13 mouse cellular contexts compared by ENCODE assay signal in the genomic region with DNA sequence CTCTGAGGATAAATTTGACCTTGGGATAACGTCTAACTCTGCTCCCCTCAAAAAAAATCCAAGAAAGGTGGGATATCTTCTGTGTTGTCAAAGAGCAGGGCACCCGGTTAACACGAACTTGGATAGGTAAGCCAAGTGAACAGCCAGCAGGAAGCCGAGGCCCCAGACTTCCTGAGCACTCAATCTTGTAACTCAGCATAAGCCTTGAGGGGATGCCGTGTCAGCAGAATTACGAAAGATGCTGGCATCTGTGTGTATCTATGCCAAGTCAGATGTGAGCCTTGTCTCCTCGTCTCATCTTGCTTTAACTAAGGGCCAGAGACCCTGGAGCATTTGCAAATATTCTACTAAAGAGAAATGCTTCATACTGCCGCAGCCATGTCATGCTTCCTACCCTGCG. TPM values are rescaled to one million over a fixed set of nuclear protein-coding genes. Genes with fewer than 3 reads are reported as not detected.
"Had no signal": no experiment of that assay in that cellular context is flagged by ENCODE, and none has a peak within 500 bp of the region (broad histone marks: within the 10 kb centered on the region; RNA-seq: fewer than 3 reads in every experiment).

No protein-coding gene starts in this region.

- H3K27me3 ChIP-seq: lung, embryonic 15.5 days; midbrain, embryonic 13.5 days; neural tube, embryonic 12.5 days had no signal

- H3K27ac ChIP-seq: left cerebral cortex, adult 2 months; limb, embryonic 10.5 days; lung, embryonic 15.5 days; macrophage; midbrain, embryonic 13.5 days; neural tube, embryonic 12.5 days had no signal

- ATAC-seq: midbrain, embryonic 13.5 days had no signal

- H3K9ac ChIP-seq: lung, embryonic 15.5 days; midbrain, embryonic 13.5 days; neural tube, embryonic 12.5 days had no signal

- H3K9me3 ChIP-seq: limb, embryonic 10.5 days; lung, embryonic 15.5 days; midbrain, embryonic 13.5 days; neural tube, embryonic 12.5 days had no signal

- H3K4me1 ChIP-seq: limb, embryonic 10.5 days; lung, embryonic 15.5 days; midbrain, embryonic 13.5 days; neural tube, embryonic 12.5 days had no signal

- H3K36me3 ChIP-seq: limb, embryonic 10.5 days; lung, embryonic 15.5 days; midbrain, embryonic 13.5 days; neural tube, embryonic 12.5 days had no signal

- H3K4me3 ChIP-seq: left cerebral cortex, adult 2 months; limb, embryonic 10.5 days; lung, embryonic 15.5 days; midbrain, embryonic 13.5 days; neural tube, embryonic 12.5 days had no signal

- H3K4me2 ChIP-seq: liver, embryonic 11.5 days; lung, embryonic 15.5 days; midbrain, embryonic 13.5 days; neural tube, embryonic 12.5 days had no signal

- DNase-seq: kidney, adult 8-10 months; kidney, postnatal 25 days; lung, postnatal 14 days; right cerebral cortex, adult 18-20 months; right cerebral cortex, postnatal 25 days had no signal

RNA-seq across cellular contexts. Expression of a gene that starts 36.8 kb away (rescaled TPM):
- total RNA-seq: monocyte, adult 5-6 weeks had no signal
